Mouse (Mus musculus) hindbrain, embryonic 11.5 days (tissue): ENCODE measurements around the gene Rusc1. TPM values are rescaled to one million over a fixed set of nuclear protein-coding genes. Genes with fewer than 3 reads are reported as not detected.

ENCODE experiments used
- ATAC-seq: fragments of 200-750 bp; cut with Nextera tagmentation; 2 replicates; pipeline ENCODE4 v1.8.0; 2017; ENCODE audit warnings: mild to moderate bottlenecking, moderate TSS enrichment, moderate library complexity; ENCODE audit not compliant: low FRiP score
- DNase-seq: peaks from one replicate; pipeline ENCODE4 v3.0.0-alpha.2; 2015; ENCODE audit warnings: low spot score
- H3K27ac ChIP-seq: fragments of 300-500 bp; sonication (generic); 2 replicates; pipeline ENCODE4 v1.5.1; 2014; ENCODE audit warnings: mild to moderate bottlenecking, low read depth, low read length
- H3K27me3 ChIP-seq: fragments of 300-500 bp; sonication (generic); 2 replicates; pipeline ENCODE4 v1.6.1; 2014; ENCODE audit warnings: mild to moderate bottlenecking, low read length, moderate library complexity, mixed read lengths; ENCODE audit not compliant: control insufficient read depth, insufficient read depth
- H3K36me3 ChIP-seq: fragments of 300-500 bp; sonication (generic); 2 replicates; pipeline ENCODE4 v1.6.1; 2014; ENCODE audit warnings: mild to moderate bottlenecking, low read length, moderate library complexity, mixed read lengths; ENCODE audit not compliant: control insufficient read depth, insufficient read depth
- H3K4me1 ChIP-seq: fragments of 300-500 bp; sonication (generic); replicated peaks from 2 replicates; pipeline ENCODE4 v1.6.1; 2014; ENCODE audit warnings: low read length, mixed read lengths; ENCODE audit not compliant: control insufficient read depth, insufficient read depth
- H3K4me2 ChIP-seq: fragments of 300-500 bp; sonication (generic); replicated peaks from 2 replicates; pipeline ENCODE4 v1.6.1; 2014; ENCODE audit warnings: mild to moderate bottlenecking, low read depth, low read length
- H3K4me3 ChIP-seq: fragments of 300-500 bp; sonication (generic); 2 replicates; pipeline ENCODE4 v1.5.1; 2014; ENCODE audit warnings: low read depth, low read length
- H3K9ac ChIP-seq: fragments of 300-500 bp; sonication (generic); 2 replicates; pipeline ENCODE4 v1.6.1; 2014; ENCODE audit warnings: low read depth, low read length
- H3K9me3 ChIP-seq: fragments of 300-500 bp; sonication (generic); 2 replicates; pipeline ENCODE4 v1.6.1; 2016; ENCODE audit warnings: low read length; ENCODE audit not compliant: control insufficient read depth
- WGBS: fragments of 180-500 bp; shearing (Covaris S2); extraction: QIAGEN DNeasy Blood & Tissue Kit; methylation state at CpG from one replicate; pipeline ENCODE4 v1.1.7; 2014; 5-methylcytosine and 5-hydroxymethylcytosine counted together
- polyA plus RNA-seq: library from polyadenylated mRNA; unstranded; fragments of >200 nt; fragmentation: Nextera tagmentation; extraction: Ambion mirVana; gene quantifications from 2 replicates; pipeline ENCODE4 v1.2.1, GENCODE M21; 2014

The Rusc1 gene
- polyA plus RNA-seq, 1 experiment from 2014 or later: 28.7 TPM

GRCm38 (mm10) chr3:89101812-89102494 lies 8.8 kb upstream of the Rusc1 start, which contains the start of gene Fdps:
Gene Fdps (minus strand): TSS chr3:89101959.
- H3K27me3 ChIP-seq: no peaks in the 10 kb centered on the region

GRCm38 (mm10) chr3:89101459-89101811 lies 8.3 kb upstream of the Rusc1 start:
- Histone ChIP-seq H3K4me3 (peak overlapping the region; percentile 62), H3K9me3 (no peaks in the 10 kb centered on the region), H3K4me2 (peak overlapping the region; percentile 59), H3K9ac (peak overlapping the region; percentile 62), H3K4me1 (peaks cover 5% of the 10 kb centered on the region; the same call in 1 of the 2 replicates), H3K27ac (peak overlapping the region; percentile 49), H3K27me3 (no peaks in the 10 kb centered on the region), H3K36me3 (peaks cover 3% of the 10 kb centered on the region; the same call in 1 of the 2 replicates)
- peak; percentile 51 for ATAC-seq
- DNase-seq: no peak
- WGBS: under 1% methylated on average over 19 of the region's 19 CpGs

More at GRCm38 (mm10) chr3:89101812-89102494, 8.8 kb upstream of the Rusc1 start, which contains the start of gene Fdps:
- H3K4me1 ChIP-seq: peaks cover 5% of the 10 kb centered on the region; the same call in 1 of the 2 replicates
- peak within 1 kb of the TSS; percentile 69 for H3K27ac ChIP-seq
- DNase-seq: peak; percentile 97
- H3K9ac ChIP-seq: peak within 1 kb of the TSS; percentile 62
- H3K4me3 ChIP-seq: peak within 1 kb of the TSS; percentile 62
- peaks cover 3% of the 10 kb centered on the region; the same call in 1 of the 2 replicates for H3K36me3 ChIP-seq
- peak; percentile 99 for ATAC-seq
- WGBS: under 1% methylated on average over 26 of the region's 26 CpGs
- no peaks in the 10 kb centered on the region for H3K9me3 ChIP-seq
- H3K4me2 ChIP-seq: peak within 1 kb of the TSS; percentile 59

GRCm38 (mm10) chr3:89100811-89101210 lies 7.7 kb upstream of the Rusc1 start, which contains the start of gene Gm43738:
Gene Gm43738 (minus strand): TSS chr3:89101099.
- H3K4me2 ChIP-seq: peak within 1 kb of the TSS; percentile 59
- H3K27ac ChIP-seq: peak within 1 kb of the TSS; percentile 49
- peaks cover 5% of the 10 kb centered on the region; the same call in 1 of the 2 replicates for H3K4me1 ChIP-seq
- H3K4me3 ChIP-seq: peak within 1 kb of the TSS; percentile 62
- no peak for ATAC-seq
- H3K9me3 ChIP-seq: no peaks in the 10 kb centered on the region
- peaks cover 3% of the 10 kb centered on the region; the same call in 1 of the 2 replicates for H3K36me3 ChIP-seq
- DNase-seq: no peak
- H3K9ac ChIP-seq: peak within 1 kb of the TSS; percentile 62
- 58% methylated on average over 7 of the region's 7 CpGs for WGBS
- H3K27me3 ChIP-seq: no peaks in the 10 kb centered on the region

- DNase-seq (no peak), ATAC-seq (no peak)
- Histone ChIP-seq H3K27ac (no peak overlapping the region), H3K9ac (no peak overlapping the region), H3K36me3 (peaks cover 3% of the 10 kb centered on the region; the same call in 1 of the 2 replicates), H3K4me1 (peaks cover 11% of the 10 kb centered on the region), H3K27me3 (peaks cover 16% of the 10 kb centered on the region), H3K9me3 (no peaks in the 10 kb centered on the region), H3K4me3 (no peak overlapping the region), H3K4me2 (no peak overlapping the region)
- WGBS: 85% methylated on average over 10 of the region's 10 CpGs
These were observed 910 bp upstream of the Rusc1 start for GRCm38 (mm10) chr3:89094021-89094420.

- peak; percentile 26 for DNase-seq
- peaks cover 13% of the 10 kb centered on the region for H3K4me1 ChIP-seq
- WGBS: 13% methylated on average over 11 of the region's 11 CpGs
- H3K36me3 ChIP-seq: peaks cover 4% of the 10 kb centered on the region; the same call in 1 of the 2 replicates
- H3K27ac ChIP-seq: peak overlapping the region; percentile 25; the same call in 1 of the 2 replicates
- peak; percentile 33 for ATAC-seq
- H3K9me3 ChIP-seq: no peaks in the 10 kb centered on the region
- peak overlapping the region; percentile 98 for H3K4me2 ChIP-seq
- peaks cover 24% of the 10 kb centered on the region for H3K27me3 ChIP-seq
- H3K9ac ChIP-seq: peak overlapping the region; percentile 73
- H3K4me3 ChIP-seq: peak overlapping the region; percentile 63
These were observed 511 bp downstream of the Rusc1 start for GRCm38 (mm10) chr3:89092509-89093090.

- peaks cover 24% of the 10 kb centered on the region for H3K27me3 ChIP-seq
These were observed 1.2 kb downstream of the Rusc1 start for GRCm38 (mm10) chr3:89091811-89092508.

GRCm38 (mm10) chr3:89090694-89091655 lies 2.1 kb downstream of the Rusc1 start:
- H3K9me3 ChIP-seq: no peaks in the 10 kb centered on the region
- H3K4me3 ChIP-seq: peak overlapping the region; percentile 63
- WGBS: 0% methylated on average over 50 of the region's 74 CpGs
- peaks cover 4% of the 10 kb centered on the region; the same call in 1 of the 2 replicates for H3K36me3 ChIP-seq
- peak; percentile 63 for ATAC-seq
- peaks cover 13% of the 10 kb centered on the region for H3K4me1 ChIP-seq
- H3K27ac ChIP-seq: peak overlapping the region; percentile 65
- peak; percentile 90 for DNase-seq
- peaks cover 24% of the 10 kb centered on the region for H3K27me3 ChIP-seq
- peak overlapping the region; percentile 98 for H3K4me2 ChIP-seq
- peak overlapping the region; percentile 73 for H3K9ac ChIP-seq

More at GRCm38 (mm10) chr3:89091811-89092508, 1.2 kb downstream of the Rusc1 start:
- 6% methylated on average over 20 of the region's 20 CpGs for WGBS
- Histone ChIP-seq H3K9me3 (no peaks in the 10 kb centered on the region), H3K9ac (peak overlapping the region; percentile 73), H3K36me3 (peaks cover 4% of the 10 kb centered on the region; the same call in 1 of the 2 replicates), H3K4me3 (peak overlapping the region; percentile 63), H3K4me1 (peaks cover 13% of the 10 kb centered on the region), H3K27ac (peak overlapping the region; percentile 25; the same call in 1 of the 2 replicates), H3K4me2 (peak overlapping the region; percentile 98)
- ATAC-seq (no peak), DNase-seq (peak; percentile 40)
